Mouse (Mus musculus) stomach, postnatal 0 days (tissue): ENCODE data around the gene Mapk12. TPM values are rescaled to one million over a fixed set of nuclear protein-coding genes. Genes with fewer than 3 reads are reported as not detected.

ENCODE experiments used
- ATAC-seq: fragments of 200-750 bp; cut with Nextera tagmentation; 2 replicates; pipeline ENCODE4 v1.8.0; 2017; ENCODE audit not compliant: low FRiP score, low TSS enrichment
- DNase-seq: peaks from one replicate; pipeline ENCODE4 v3.0.0-alpha.2; 2016; ENCODE audit warnings: low spot score
- H3K27ac ChIP-seq: fragments of 300-500 bp; sonication (generic); replicated peaks from 2 replicates; pipeline ENCODE4 v1.5.1; 2014; ENCODE audit warnings: mild to moderate bottlenecking, control low read depth
- H3K27me3 ChIP-seq: fragments of 300-500 bp; sonication (generic); 2 replicates; pipeline ENCODE4 v1.6.1; 2014; ENCODE audit warnings: low read length; ENCODE audit not compliant: control insufficient read depth, insufficient read depth
- H3K36me3 ChIP-seq: fragments of 300-500 bp; sonication (generic); 2 replicates; pipeline ENCODE4 v1.6.1; 2014; ENCODE audit warnings: low read length, mixed read lengths; ENCODE audit not compliant: control insufficient read depth, insufficient read depth
- H3K4me1 ChIP-seq: fragments of 300-500 bp; sonication (generic); replicated peaks from 2 replicates; pipeline ENCODE4 v1.6.1; 2014; ENCODE audit warnings: antibody characterized with exemption; ENCODE audit not compliant: control insufficient read depth, insufficient read depth
- H3K4me2 ChIP-seq: fragments of 300-500 bp; sonication (generic); replicated peaks from 2 replicates; pipeline ENCODE4 v1.6.1; 2014; ENCODE audit warnings: low read depth, mild to moderate bottlenecking, control low read depth, moderate library complexity
- H3K4me3 ChIP-seq: fragments of 300-500 bp; sonication (generic); 2 replicates; pipeline ENCODE4 v1.5.1; 2014; ENCODE audit warnings: low read depth, low read length, control low read depth
- H3K9ac ChIP-seq: fragments of 300-500 bp; sonication (generic); 2 replicates; pipeline ENCODE4 v1.6.1; 2014; ENCODE audit warnings: mild to moderate bottlenecking, low read length, control low read depth, mixed read lengths
- H3K9me3 ChIP-seq: fragments of 300-500 bp; sonication (generic); 2 replicates; pipeline ENCODE4 v1.6.1; 2016; ENCODE audit warnings: low read length; ENCODE audit not compliant: control insufficient read depth
- CTCF ChIP-seq: IDR thresholded peaks from 2 replicates; pipeline ENCODE4 v1.5.1; 2016; ENCODE audit warnings: antibody characterized with exemption, low read depth, mild to moderate bottlenecking, moderate library complexity
- EP300 ChIP-seq: optimal IDR thresholded peaks from 2 replicates; pipeline ENCODE3; 2016; ENCODE audit warnings: antibody characterized with exemption
- WGBS: fragments of 180-500 bp; shearing (Covaris S2); extraction: QIAGEN DNeasy Blood & Tissue Kit; methylation state at CpG from one replicate; pipeline ENCODE4 v1.1.7; 2014; 5-methylcytosine and 5-hydroxymethylcytosine counted together
- polyA plus RNA-seq: library from polyadenylated mRNA; unstranded; fragments of >200 nt; fragmentation: Nextera tagmentation; extraction: Ambion mirVana; gene quantifications from 2 replicates; pipeline ENCODE4 v1.2.1, GENCODE M21; 2015

Mapk12 gene
- polyA plus RNA-seq, 1 experiment from 2014 or later = 3.2 TPM

- no peak for ATAC-seq
- DNase-seq = no peak
These were observed 39.7 kb downstream of the Mapk12 start for GRCm38 (mm10) chr15:89100823-89101222.

GRCm38 (mm10) chr15:89098616-89099015, 41.9 kb downstream of the Mapk12 start:
- Histone ChIP-seq H3K4me1 (no peaks in the 10 kb centered on the region), H3K36me3 (peaks cover 58% of the 10 kb centered on the region), H3K4me3 (no peak overlapping the region), H3K4me2 (no peak overlapping the region), H3K27me3 (no peaks in the 10 kb centered on the region), H3K27ac (no peak overlapping the region), H3K9me3 (no peaks in the 10 kb centered on the region), H3K9ac (no peak overlapping the region)
- ATAC-seq = no peak
- DNase-seq = no peak
- TF ChIP-seq EP300 = no peak
- 88% methylated on average over 7 of the region's 7 CpGs for WGBS

More at GRCm38 (mm10) chr15:89100823-89101222, 39.7 kb downstream of the Mapk12 start:
- no peak overlapping the region for H3K4me3 ChIP-seq
- 81% methylated on average over 12 of the region's 12 CpGs for WGBS
- no peak for TF ChIP-seq CTCF
- no peak for TF ChIP-seq EP300
- no peaks in the 10 kb centered on the region for H3K9me3 ChIP-seq
- no peak overlapping the region for H3K27ac ChIP-seq
- no peaks in the 10 kb centered on the region for H3K27me3 ChIP-seq
- H3K36me3 ChIP-seq = peaks cover 56% of the 10 kb centered on the region
- H3K4me2 ChIP-seq = no peak overlapping the region
- no peaks in the 10 kb centered on the region for H3K4me1 ChIP-seq
- H3K9ac ChIP-seq = no peak overlapping the region

GRCm38 (mm10) chr15:89097450-89097849, 43.1 kb downstream of the Mapk12 start:
- Histone ChIP-seq H3K4me2 (no peak overlapping the region), H3K9me3 (no peaks in the 10 kb centered on the region), H3K4me3 (no peak overlapping the region), H3K9ac (no peak overlapping the region), H3K4me1 (no peaks in the 10 kb centered on the region), H3K27ac (no peak overlapping the region), H3K36me3 (peaks cover 59% of the 10 kb centered on the region), H3K27me3 (no peaks in the 10 kb centered on the region)
- 89% methylated on average over 5 of the region's 5 CpGs for WGBS
- ATAC-seq (no peak), DNase-seq (no peak)
- TF ChIP-seq EP300 (no peak), CTCF (no peak)

- H3K27me3 ChIP-seq = no peaks in the 10 kb centered on the region
- WGBS = 76% methylated on average over 5 of the region's 5 CpGs
- no peak overlapping the region for H3K9ac ChIP-seq
- no peak overlapping the region for H3K4me2 ChIP-seq
- no peak for ATAC-seq
- H3K4me1 ChIP-seq = no peaks in the 10 kb centered on the region; the same call in 1 of the 2 replicates
- no peaks in the 10 kb centered on the region for H3K9me3 ChIP-seq
- no peak overlapping the region for H3K27ac ChIP-seq
- H3K4me3 ChIP-seq = no peak overlapping the region
- TF ChIP-seq EP300 (no peak), CTCF (no peak)
- no peak for DNase-seq
- peaks cover 30% of the 10 kb centered on the region for H3K36me3 ChIP-seq
These were observed 48.3 kb downstream of the Mapk12 start for GRCm38 (mm10) chr15:89092181-89092580.

GRCm38 (mm10) chr15:89090662-89091061, 49.8 kb downstream of the Mapk12 start:
- H3K4me3 ChIP-seq = no peak overlapping the region
- no peak for TF ChIP-seq CTCF
- TF ChIP-seq EP300 = no peak

GRCm38 (mm10) chr15:89089248-89090051, 51.1 kb downstream of the Mapk12 start:
- peak; percentile 56 for ATAC-seq
- Histone ChIP-seq H3K27ac (peak overlapping the region; percentile 94), H3K4me2 (peak overlapping the region; percentile 96), H3K9me3 (no peaks in the 10 kb centered on the region), H3K27me3 (no peaks in the 10 kb centered on the region), H3K4me3 (peak overlapping the region; percentile 93), H3K4me1 (no peaks in the 10 kb centered on the region; the same call in 1 of the 2 replicates), H3K36me3 (peaks cover 27% of the 10 kb centered on the region), H3K9ac (peak overlapping the region; percentile 96)
- peak; percentile 77 for DNase-seq
- WGBS = 3% methylated on average over 45 of the region's 68 CpGs
- no peak; the same call in 1 of the 2 replicates for TF ChIP-seq CTCF
- no peak for TF ChIP-seq EP300

More at GRCm38 (mm10) chr15:89090662-89091061, 49.8 kb downstream of the Mapk12 start:
- ATAC-seq (no peak), DNase-seq (no peak)
- Histone ChIP-seq H3K36me3 (peaks cover 26% of the 10 kb centered on the region), H3K4me2 (no peak overlapping the region), H3K9me3 (no peaks in the 10 kb centered on the region), H3K27me3 (no peaks in the 10 kb centered on the region), H3K27ac (no peak overlapping the region), H3K9ac (no peak overlapping the region), H3K4me1 (no peaks in the 10 kb centered on the region; the same call in 1 of the 2 replicates)
- WGBS = 83% methylated on average over 4 of the region's 4 CpGs
